ENCODE assay signal across 10 mouse cellular contexts in genomic region chr15:99650304-99650703, GRCm38 (mm10). TPM values are rescaled to one million over a fixed set of nuclear protein-coding genes. Genes with fewer than 3 reads are reported as not detected.
DNase-seq lines count a peak whose midpoint lies in the region; ATAC-seq lines count a peak whose summit lies in the region.
"Had no signal": no experiment of that assay in that cellular context is flagged by ENCODE, and none has a peak within 500 bp of the region (broad histone marks: within the 10 kb centered on the region; RNA-seq: fewer than 3 reads in every experiment).

No protein-coding gene starts in this region.

- peak overlapping the region; percentile 95 for H3K9ac ChIP-seq in heart, embryonic 13.5 days
- H3K9ac ChIP-seq in hindbrain, embryonic 13.5 days, result peak overlapping the region; percentile 19; the same call in 1 of the 2 replicates

- no peak for DNase-seq in heart, adult 18-20 months
- no peak for DNase-seq in midbrain, embryonic 10.5 days (ENCODE audit: low spot score)
- DNase-seq in gastrocnemius, postnatal 14 days, result no peak
- no peak for DNase-seq in urinary bladder, postnatal 10 days (ENCODE audit: low spot score)
- no peak for DNase-seq in testis, postnatal 10 days (ENCODE audit: low spot score)
- DNase-seq: thymus, adult 18-20 months had no signal

- H3K4me1 ChIP-seq in heart, embryonic 13.5 days, result peaks cover 72% of the 10 kb centered on the region
- H3K4me1 ChIP-seq in brown adipose tissue, adult 24 weeks (ENCODE audit: control insufficient read depth, insufficient read depth, insufficient read length, low read length), result no peaks in the 10 kb centered on the region
- peaks cover 81% of the 10 kb centered on the region for H3K4me1 ChIP-seq in hindbrain, embryonic 13.5 days (replicated peaks)
- peaks cover 80% of the 10 kb centered on the region for H3K4me1 ChIP-seq in midbrain, embryonic 10.5 days

- no peaks in the 10 kb centered on the region for H3K9me3 ChIP-seq in heart, embryonic 13.5 days
- H3K9me3 ChIP-seq in hindbrain, embryonic 13.5 days, result no peaks in the 10 kb centered on the region
- H3K9me3 ChIP-seq in midbrain, embryonic 10.5 days (replicated peaks), result no peaks in the 10 kb centered on the region

- peak overlapping the region; percentile 91 for H3K4me3 ChIP-seq in heart, embryonic 13.5 days
- peak overlapping the region; percentile 11; the same call in 1 of the 2 replicates for H3K4me3 ChIP-seq in brown adipose tissue, adult 24 weeks (ENCODE audit: insufficient read depth, low read depth, low read length)
- peak overlapping the region; percentile 79 for H3K4me3 ChIP-seq in hindbrain, embryonic 13.5 days
- peak overlapping the region; percentile 98 for H3K4me3 ChIP-seq in midbrain, embryonic 10.5 days

- peak overlapping the region; percentile 85 for H3K4me2 ChIP-seq in heart, embryonic 13.5 days
- peak overlapping the region; percentile 89 for H3K4me2 ChIP-seq in hindbrain, embryonic 13.5 days

- H3K27me3 ChIP-seq in heart, embryonic 13.5 days (replicated peaks), result peaks cover 26% of the 10 kb centered on the region
- H3K27me3 ChIP-seq in hindbrain, embryonic 13.5 days, result peaks cover 11% of the 10 kb centered on the region
- H3K27me3 ChIP-seq in midbrain, embryonic 10.5 days (ENCODE audit: low read depth, poor library complexity, severe bottlenecking), result peaks cover 33% of the 10 kb centered on the region

- intact Hi-C loops in gastrocnemius, postnatal 14 days (cut with DNase I; ENCODE audit: low total_unique reads), result no loop called here

- H3K36me3 ChIP-seq in heart, embryonic 13.5 days, result no peaks in the 10 kb centered on the region
- no peaks in the 10 kb centered on the region for H3K36me3 ChIP-seq in hindbrain, embryonic 13.5 days
- H3K36me3 ChIP-seq in midbrain, embryonic 10.5 days, result no peaks in the 10 kb centered on the region; the same call in 1 of the 2 replicates

- ATAC-seq in heart, embryonic 13.5 days (ENCODE audit: extremely low read depth, insufficient number of reproducible peaks, low FRiP score, low TSS enrichment), result no peak
- no peak for ATAC-seq in hindbrain, embryonic 13.5 days (ENCODE audit: low FRiP score)

- 36% methylated on average over 2 of the region's 2 CpGs for WGBS in heart, embryonic 13.5 days
- WGBS in hindbrain, embryonic 13.5 days, result 58% methylated on average over 2 of the region's 2 CpGs
- 55% methylated on average over 2 of the region's 2 CpGs for WGBS in midbrain, embryonic 10.5 days

- H3K27ac ChIP-seq in heart, embryonic 13.5 days (replicated peaks), result peak overlapping the region; percentile 32; the same call in 1 of the 2 replicates
- no peak overlapping the region for H3K27ac ChIP-seq in brown adipose tissue, adult 24 weeks (replicated peaks; ENCODE audit: low read depth, low read length)
- H3K27ac ChIP-seq in hindbrain, embryonic 13.5 days, result peak overlapping the region; percentile 45; the same call in 1 of the 2 replicates
- peak overlapping the region; percentile 97; the same call in 1 of the 2 replicates for H3K27ac ChIP-seq in midbrain, embryonic 10.5 days (replicated peaks)

RNA-seq across cellular contexts. Expression of gene Racgap1, which starts 1.2 kb away (rescaled TPM):
- polyA plus RNA-seq in heart, embryonic 13.5 days (2015; fragmentation: Nextera tagmentation; extraction: Ambion mirVana), result 119 and 125 TPM in 2 replicates
- 1 to 10 TPM in 1 of 2 experiments, under 1 TPM in 1; 0.82 to 1.6 TPM for total RNA-seq in heart, adult 18-20 months (2021)
- 1.9 TPM in 1 of 2 replicates, not detected in the other for polyA plus RNA-seq in brown adipose tissue, adult 24 weeks (2012; ENCODE audit: insufficient read depth, insufficient read length, missing spikeins)
- polyA plus RNA-seq in hindbrain, embryonic 13.5 days (2015; fragmentation: Nextera tagmentation; extraction: Ambion mirVana), result 97.6 and 102 TPM in 2 replicates
- polyA plus RNA-seq in midbrain, embryonic 10.5 days (2016; fragmentation: Nextera tagmentation; extraction: Ambion mirVana), result 208 and 239 TPM in 2 replicates
- total RNA-seq in gastrocnemius, postnatal 14 days (2021), result 1 to 10 TPM; 7.5 to 8.7 TPM

RNA-seq across cellular contexts. Expression of gene Asic1, which starts 19.9 kb away (rescaled TPM):
- 1.6 and 1.8 TPM in 2 replicates for polyA plus RNA-seq in heart, embryonic 13.5 days (2015; fragmentation: Nextera tagmentation; extraction: Ambion mirVana)
- total RNA-seq in heart, adult 18-20 months (2021), result under 1 TPM in 1 of 2 experiments, not detected in 1; 0.49 TPM
- not detected in 2 replicates for polyA plus RNA-seq in brown adipose tissue, adult 24 weeks (2012; ENCODE audit: insufficient read depth, insufficient read length, missing spikeins)
- polyA plus RNA-seq in hindbrain, embryonic 13.5 days (2015; fragmentation: Nextera tagmentation; extraction: Ambion mirVana), result 58.3 and 63.0 TPM in 2 replicates
- 6.0 and 14.9 TPM in 2 replicates for polyA plus RNA-seq in midbrain, embryonic 10.5 days (2016; fragmentation: Nextera tagmentation; extraction: Ambion mirVana)
- 1 to 10 TPM in 1 of 2 experiments, under 1 TPM in 1; 0.69 to 1.0 TPM for total RNA-seq in gastrocnemius, postnatal 14 days (2021)

RNA-seq across cellular contexts. Expression of gene Aqp6, which starts 49.1 kb away (rescaled TPM):
- not detected in 2 replicates for polyA plus RNA-seq in heart, embryonic 13.5 days (2015; fragmentation: Nextera tagmentation; extraction: Ambion mirVana)
- under 1 TPM in 1 of 2 experiments, not detected in 1; 0.25 TPM for total RNA-seq in heart, adult 18-20 months (2021)
- not detected in 2 replicates for polyA plus RNA-seq in brown adipose tissue, adult 24 weeks (2012; ENCODE audit: insufficient read depth, insufficient read length, missing spikeins)
- 2.6 and 3.2 TPM in 2 replicates for polyA plus RNA-seq in hindbrain, embryonic 13.5 days (2015; fragmentation: Nextera tagmentation; extraction: Ambion mirVana)
- polyA plus RNA-seq in midbrain, embryonic 10.5 days (2016; fragmentation: Nextera tagmentation; extraction: Ambion mirVana), result 0.16 TPM in 1 of 2 replicates, not detected in the other
- not detected for total RNA-seq in gastrocnemius, postnatal 14 days (2021)

RNA-seq across cellular contexts. Expression of gene Smarcd1, which starts 51.6 kb away (rescaled TPM):
- 22.1 and 22.3 TPM in 2 replicates for polyA plus RNA-seq in heart, embryonic 13.5 days (2015; fragmentation: Nextera tagmentation; extraction: Ambion mirVana)
- total RNA-seq in heart, adult 18-20 months (2021), result 10 to 100 TPM; 18.6 to 19.0 TPM
- polyA plus RNA-seq in brown adipose tissue, adult 24 weeks (2012; ENCODE audit: insufficient read depth, insufficient read length, missing spikeins), result 14.9 and 17.4 TPM in 2 replicates
- 134 and 145 TPM in 2 replicates for polyA plus RNA-seq in hindbrain, embryonic 13.5 days (2015; fragmentation: Nextera tagmentation; extraction: Ambion mirVana)
- polyA plus RNA-seq in midbrain, embryonic 10.5 days (2016; fragmentation: Nextera tagmentation; extraction: Ambion mirVana), result 98.1 and 112 TPM in 2 replicates
- total RNA-seq in gastrocnemius, postnatal 14 days (2021), result 10 to 100 TPM in 1 of 2 experiments, 1 to 10 TPM in 1; 9.4 to 11.5 TPM

RNA-seq across cellular contexts. Expression of gene Gm17349, which starts 55.0 kb away (rescaled TPM):
- polyA plus RNA-seq in heart, embryonic 13.5 days (2015; fragmentation: Nextera tagmentation; extraction: Ambion mirVana), result not detected in 2 replicates
- total RNA-seq in heart, adult 18-20 months (2021), result 1 to 10 TPM; 2.4 to 4.3 TPM
- polyA plus RNA-seq in brown adipose tissue, adult 24 weeks (2012; ENCODE audit: insufficient read depth, insufficient read length, missing spikeins), result not detected in 2 replicates
- polyA plus RNA-seq in hindbrain, embryonic 13.5 days (2015; fragmentation: Nextera tagmentation; extraction: Ambion mirVana), result not detected in 2 replicates
- not detected in 2 replicates for polyA plus RNA-seq in midbrain, embryonic 10.5 days (2016; fragmentation: Nextera tagmentation; extraction: Ambion mirVana)
- total RNA-seq in gastrocnemius, postnatal 14 days (2021), result 1 to 10 TPM; 1.7 to 1.9 TPM
- polyA plus RNA-seq: brain, embryonic 14.5 days had no signal

Comparison
In these comparisons a context has a peak if more than half of its experiments do, and no peak if none do; other contexts are left out.
1. H3K4me3 ChIP-seq: peak in every context shown above with its lines; median percentile 98 in midbrain, embryonic 10.5 days; 91 in heart, embryonic 13.5 days; 79 in hindbrain, embryonic 13.5 days; 11 in brown adipose tissue, adult 24 weeks.
2. RNA of gene Racgap1, which starts 1.2 kb away (polyA plus RNA-seq): 208 to 239 TPM in midbrain, embryonic 10.5 days, 119 to 125 TPM in heart, embryonic 13.5 days and 97.6 to 102 TPM in hindbrain, embryonic 13.5 days; 1.9 TPM in brown adipose tissue, adult 24 weeks; every median in the first group is over 10 times any median in the second.